Mouse (Mus musculus) frontal cortex, postnatal 14 days (tissue): ENCODE measurements around the gene Zfp346.

Experiments
- DNase-seq, 2 experiments: peaks; one replicate each; pipeline ENCODE4 v3.0.0; 2022; ENCODE audit warnings: low spot score in 2 of 2

Gene Zfp346

DNA sequence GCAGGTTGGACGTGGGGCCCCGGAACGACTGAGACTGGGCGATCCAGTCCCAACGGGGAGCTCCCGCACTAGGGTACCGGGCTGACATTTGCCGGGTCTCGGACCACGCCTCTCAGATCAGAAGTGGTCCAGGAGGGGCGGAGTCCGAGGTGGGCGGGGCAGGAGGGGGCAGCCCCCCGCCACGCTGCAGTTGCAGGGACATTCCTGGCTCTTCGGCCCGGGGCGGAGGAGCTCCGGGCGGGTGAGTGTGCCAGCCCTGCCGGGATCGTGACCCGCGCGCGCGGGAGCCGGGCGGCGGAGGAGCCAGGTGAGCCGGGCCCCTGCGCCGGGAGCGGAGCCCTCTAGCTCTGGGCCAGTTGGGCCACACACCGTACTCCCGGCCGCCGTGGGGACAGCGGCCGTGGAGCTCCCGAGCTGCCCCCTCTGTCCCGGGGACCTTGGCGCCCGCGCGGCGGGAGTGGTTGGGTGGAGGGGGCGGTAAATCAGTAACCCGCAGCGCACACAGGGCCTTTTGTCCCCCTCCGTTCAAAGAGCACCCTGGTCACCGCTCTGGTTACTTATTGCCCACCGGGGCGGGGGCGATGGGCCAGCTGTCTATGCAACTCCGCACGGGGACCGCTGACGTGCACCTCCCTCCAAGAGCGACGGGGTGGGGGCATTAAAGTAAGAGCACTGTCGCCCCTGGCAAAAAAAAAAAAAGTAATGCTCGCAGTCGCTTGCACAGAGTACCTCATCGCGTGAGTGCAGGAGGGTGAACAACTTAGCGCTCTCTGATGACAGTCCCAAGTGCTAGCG is 47.7 kb downstream of the Zfp346 start, which contains the start of gene Fgfr4:
TSS of gene Fgfr4 (plus strand) at position 20 of the 795 bp plus-strand sequence.
- no peak for DNase-seq

DNA sequence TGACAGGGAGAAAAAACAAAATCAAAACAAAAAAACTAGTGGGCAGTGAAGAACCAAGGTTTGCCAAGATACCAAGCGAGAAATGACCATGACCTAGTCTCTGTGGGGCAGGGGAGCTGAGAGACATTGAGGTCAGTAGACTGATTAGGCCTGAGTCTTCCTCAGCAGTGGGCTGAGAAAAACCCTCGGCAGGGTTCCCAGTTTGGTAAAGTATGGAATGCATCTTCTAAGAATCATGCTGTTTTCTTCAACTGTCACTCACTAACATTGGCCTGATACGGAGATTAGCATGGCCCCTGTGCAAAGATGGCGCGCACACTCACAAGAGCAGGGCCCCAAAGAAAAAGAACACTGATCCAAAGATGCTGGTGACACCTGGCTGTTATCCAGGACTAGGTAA is 48.8 kb downstream of the Zfp346 start:
- no peak for DNase-seq

DNA sequence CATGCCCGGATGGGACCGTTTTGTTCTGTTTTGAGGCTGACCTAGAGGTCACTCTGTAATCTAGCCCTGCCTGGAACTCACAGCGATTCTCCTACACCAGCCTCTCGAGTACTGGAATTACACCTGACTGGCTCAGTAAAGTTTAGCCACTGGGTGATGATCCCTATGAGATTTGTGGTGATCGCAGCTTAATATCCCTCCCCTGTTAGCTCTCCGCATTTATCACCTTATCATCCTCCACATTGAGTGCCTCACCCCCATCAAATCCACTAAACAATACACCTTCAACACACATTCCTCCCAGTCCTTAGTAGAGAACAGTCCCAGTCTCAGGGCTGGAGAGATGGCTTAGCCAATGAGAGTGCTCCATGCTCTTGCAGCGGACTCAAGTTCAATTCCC is 57.3 kb downstream of the Zfp346 start:
- DNase-seq = no peak

DNA sequence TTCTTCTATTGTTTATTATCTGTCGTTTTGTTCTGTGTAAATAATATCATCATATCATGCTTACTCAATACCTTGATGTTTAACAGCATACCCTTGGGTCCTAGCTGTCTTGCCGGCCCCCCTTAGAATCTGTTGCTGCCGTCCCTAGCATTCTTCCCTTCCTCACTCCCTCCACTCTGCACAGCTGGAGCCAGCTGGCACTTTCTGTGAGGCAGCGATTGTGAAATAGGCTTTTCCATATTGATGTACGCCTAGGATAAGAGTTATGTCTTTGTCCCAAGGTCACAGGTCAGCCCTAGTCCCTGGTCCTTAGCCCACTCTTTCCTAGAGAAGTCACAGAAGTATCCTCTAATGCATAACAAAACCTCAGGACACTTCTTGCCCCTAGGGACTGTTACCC is 58.4 kb downstream of the Zfp346 start:
- DNase-seq = no peak

DNA sequence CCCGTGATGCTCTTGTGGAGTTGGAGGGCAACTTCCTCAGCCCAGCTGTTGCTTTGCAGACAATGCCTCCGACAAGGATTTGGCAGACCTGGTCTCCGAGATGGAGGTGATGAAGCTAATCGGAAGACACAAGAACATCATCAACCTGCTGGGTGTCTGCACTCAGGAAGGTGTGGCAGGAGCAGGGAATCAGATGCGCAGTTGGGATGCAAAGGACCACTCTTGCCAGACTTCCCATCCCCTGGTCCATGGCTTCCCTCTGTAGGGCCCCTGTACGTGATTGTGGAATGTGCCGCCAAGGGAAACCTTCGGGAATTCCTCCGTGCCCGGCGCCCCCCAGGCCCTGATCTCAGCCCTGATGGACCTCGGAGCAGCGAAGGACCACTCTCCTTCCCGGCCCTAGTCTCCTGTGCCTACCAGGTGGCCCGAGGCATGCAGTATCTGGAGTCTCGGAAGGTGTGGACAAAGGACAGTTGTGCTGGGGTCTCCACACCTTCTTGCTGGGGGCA is 60.8 kb downstream of the Zfp346 start:
- no peak for DNase-seq

DNA sequence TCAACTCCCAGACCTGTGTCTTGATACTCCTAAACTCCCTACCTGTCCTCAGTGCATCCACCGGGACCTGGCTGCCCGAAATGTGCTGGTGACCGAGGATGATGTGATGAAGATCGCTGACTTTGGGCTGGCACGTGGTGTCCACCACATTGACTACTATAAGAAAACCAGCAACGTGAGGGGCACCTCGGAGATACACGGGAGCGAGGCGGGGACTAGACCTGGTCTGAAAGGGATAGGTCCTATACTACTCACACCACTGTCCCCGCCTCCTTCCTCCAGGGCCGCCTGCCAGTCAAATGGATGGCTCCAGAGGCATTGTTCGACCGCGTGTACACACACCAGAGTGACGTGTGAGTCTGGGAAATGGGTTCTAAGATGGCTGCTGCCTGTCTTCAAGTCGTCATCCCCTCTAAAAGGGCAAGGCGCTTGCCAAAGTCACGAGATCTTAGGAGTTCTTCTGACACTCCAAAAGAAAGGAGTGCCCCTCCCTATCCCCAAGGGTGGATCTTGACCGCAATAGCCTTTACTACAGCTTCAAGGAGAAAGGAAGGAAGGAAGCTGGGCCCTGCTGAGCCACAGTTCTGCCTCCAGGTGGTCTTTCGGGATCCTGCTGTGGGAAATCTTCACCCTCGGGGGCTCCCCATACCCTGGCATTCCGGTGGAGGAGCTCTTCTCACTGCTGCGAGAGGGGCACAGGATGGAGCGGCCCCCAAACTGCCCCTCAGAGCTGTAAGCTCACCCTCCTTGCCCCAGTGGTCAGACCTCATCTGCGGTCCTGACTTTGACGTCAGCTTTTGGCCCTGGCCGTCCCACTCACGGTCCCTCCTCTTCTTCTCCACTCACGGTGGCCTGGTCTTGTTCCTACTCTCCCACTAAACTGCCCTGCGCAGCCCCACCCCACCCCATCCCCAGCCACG is 62.0 kb downstream of the Zfp346 start:
- no peak for DNase-seq

DNA sequence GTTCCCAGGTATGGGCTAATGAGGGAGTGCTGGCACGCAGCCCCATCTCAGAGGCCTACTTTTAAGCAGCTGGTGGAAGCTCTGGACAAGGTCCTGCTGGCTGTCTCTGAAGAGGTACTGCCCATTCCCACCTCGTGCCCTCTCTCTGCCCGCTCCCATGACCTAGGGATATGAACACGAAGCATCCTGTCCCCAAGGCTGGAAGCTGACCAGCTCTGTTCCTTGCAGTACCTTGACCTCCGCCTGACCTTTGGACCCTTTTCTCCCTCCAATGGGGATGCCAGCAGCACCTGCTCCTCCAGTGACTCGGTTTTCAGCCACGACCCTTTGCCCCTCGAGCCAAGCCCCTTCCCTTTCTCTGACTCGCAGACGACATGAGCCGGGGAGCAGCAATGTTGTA is 62.7 kb downstream of the Zfp346 start:
- no peak for DNase-seq

DNA sequence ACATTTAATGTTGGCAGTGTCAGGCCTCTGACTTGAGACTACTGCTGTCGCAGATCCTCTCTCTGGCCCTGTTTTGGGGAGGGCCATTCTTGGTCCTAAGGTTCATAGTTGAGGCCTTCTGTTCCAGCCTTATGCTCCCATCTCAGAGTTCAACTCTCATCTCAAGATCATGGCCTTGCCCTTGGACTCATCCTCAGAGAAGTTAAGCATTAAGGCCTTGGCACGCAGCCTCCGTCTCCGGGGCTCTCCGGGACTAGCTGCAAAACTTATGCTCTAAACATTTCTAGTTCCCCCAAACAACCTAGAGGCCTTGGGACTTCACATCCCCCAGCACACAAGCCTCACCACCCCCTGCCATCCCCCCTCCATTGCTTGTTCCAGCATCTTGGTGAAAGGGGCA is 63.1 kb downstream of the Zfp346 start:
- DNase-seq = no peak

DNA sequence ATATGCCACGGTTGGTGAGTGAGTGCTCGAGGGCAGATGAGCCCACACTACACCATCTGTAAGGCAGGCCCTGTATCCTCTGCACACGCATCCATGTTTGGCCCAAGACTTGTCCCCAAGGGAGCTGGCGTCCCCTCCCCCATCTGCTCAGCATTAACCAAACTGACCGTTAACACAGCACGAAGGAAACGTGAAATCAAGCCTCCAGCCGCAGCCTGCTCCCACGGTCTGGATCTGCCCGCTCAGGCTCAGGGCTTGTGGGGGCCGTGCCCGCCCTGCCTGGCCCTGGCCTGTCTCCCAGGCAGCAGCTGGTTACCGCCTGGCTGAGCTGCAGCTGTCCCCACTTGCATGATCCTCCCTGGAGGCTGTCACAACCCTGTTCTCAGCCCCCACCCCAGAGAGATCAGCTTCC is 63.9 kb downstream of the Zfp346 start:
- DNase-seq = no peak

DNA sequence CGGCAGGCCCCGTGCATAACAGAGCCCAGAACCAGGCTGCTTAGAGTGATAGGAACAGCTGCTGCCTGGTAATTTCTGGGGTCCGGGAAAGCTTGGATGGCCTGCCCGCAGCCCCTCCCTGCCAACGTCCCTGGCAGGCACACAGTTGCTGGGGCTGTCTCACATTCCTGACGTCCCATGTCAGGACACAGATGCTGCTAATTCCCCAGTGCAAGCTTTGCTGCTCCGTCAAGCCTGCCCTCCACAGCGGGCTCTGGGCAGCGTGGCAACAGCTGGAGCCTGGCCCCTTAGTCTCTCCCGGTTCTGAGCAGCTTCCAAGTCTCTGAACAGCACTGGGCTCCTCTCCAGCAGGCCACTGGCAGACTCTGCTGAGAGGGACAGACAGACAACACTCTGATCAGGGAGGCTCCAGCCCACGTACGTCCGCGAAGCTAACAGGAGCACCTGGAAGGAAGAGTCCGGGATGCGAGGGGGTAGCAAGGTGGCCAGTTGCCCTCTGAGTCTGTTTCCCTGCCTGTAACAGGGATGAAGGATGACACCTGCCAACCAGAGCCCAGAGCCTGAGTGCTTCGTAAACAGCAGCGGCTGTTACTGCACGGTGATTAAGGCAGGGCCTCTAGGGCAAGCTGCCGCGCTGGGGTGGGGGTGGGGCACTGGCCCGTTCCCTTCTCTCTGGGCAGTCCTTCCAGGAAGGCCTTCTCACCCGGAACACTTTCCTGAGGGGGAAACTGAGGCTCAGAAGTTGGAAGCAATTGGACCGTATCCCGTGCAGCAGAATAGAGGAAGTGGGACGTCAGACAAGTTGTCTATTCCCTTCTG is 66.6 kb downstream of the Zfp346 start:
- peak; percentile 32 to 41 for DNase-seq

DNA sequence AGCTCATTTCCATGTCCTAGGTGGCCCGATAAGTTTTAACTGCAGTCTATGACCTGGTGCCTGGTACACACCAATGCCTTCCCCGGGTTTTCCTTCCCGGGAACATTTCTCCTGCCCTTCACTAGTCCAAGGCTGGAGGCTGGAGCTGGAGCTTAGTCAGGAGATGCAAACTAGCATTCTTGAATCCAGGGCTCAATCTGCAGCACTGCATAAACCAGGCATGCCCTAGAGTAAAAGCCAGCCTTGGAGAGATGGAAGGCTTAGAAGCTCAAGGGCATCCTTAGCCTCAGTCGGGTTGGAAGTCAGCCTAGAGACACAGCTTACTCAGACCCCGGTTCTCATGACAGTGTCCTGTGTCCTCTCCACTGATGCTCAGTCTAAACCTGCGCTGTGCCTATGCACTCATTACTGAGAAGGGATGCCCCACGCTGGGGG is 67.2 kb downstream of the Zfp346 start:
- DNase-seq = no peak

DNA sequence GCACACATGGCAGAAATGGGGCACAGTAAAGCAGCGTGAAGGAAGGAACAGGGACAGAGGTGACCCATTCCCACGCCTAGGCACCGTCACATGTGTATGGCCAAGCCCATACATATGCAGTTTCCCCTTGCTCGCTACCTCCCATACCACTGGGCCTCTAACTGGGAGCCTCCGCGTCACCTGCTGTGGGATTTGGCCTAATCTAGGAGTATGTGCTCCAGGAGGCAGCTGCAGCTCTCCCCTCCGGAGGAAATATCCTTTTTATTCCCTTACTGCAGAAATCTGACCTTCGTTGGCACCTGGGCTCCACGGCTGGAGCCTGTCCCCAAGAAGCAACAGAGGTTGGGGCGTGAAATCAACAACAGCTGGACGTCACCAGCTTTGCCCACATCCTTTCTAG is 69.2 kb downstream of the Zfp346 start:
- no peak for DNase-seq

DNA sequence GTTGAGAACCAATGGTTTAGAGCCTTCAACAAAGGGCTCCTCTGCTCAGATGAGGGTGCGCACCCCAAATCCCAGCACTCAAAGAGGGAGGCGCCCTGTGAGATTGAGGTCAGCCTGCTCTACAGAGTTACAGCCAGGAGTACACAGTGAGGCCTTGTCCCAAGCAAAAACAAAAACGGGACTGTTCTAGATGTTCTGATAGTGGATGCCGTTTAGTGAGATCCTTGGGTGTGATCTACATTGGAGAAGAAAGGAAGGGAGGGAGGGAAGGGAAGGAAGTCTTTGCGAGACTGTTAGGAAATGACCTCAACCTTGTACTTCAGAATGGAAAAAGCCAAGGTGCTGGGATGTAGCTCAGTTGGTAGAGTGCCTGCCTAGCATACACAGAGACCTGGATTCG is 71.2 kb downstream of the Zfp346 start:
- DNase-seq = no peak

DNA sequence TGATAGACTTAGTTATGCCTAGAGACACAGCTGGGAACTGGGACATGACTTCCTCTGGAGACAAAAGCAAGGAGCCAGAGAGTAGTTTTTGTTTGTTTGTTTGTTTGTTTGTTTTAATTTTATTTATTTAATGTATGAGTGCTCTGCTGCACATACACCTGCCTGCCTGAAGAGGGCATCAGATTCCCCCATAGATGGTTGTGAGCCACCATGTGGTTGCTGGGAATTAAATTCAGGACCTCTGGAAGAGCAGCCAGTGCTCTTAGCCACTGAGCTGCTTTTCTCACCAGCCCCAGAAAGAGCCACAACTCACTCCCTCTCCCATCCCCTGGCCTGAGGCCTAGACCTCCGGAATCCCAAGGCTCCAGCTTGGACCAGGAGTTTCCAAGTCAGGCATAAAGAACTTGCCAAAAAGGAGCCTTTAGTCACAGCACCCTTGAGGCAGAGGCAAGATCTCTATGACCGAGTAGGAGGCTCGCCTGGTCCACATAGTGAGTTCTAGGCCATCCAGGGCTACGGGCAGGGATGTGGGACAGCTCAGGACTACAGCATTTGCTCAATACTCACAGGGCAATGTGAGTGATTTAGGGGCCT is 72.9 kb downstream of the Zfp346 start:
- DNase-seq = no peak

DNA sequence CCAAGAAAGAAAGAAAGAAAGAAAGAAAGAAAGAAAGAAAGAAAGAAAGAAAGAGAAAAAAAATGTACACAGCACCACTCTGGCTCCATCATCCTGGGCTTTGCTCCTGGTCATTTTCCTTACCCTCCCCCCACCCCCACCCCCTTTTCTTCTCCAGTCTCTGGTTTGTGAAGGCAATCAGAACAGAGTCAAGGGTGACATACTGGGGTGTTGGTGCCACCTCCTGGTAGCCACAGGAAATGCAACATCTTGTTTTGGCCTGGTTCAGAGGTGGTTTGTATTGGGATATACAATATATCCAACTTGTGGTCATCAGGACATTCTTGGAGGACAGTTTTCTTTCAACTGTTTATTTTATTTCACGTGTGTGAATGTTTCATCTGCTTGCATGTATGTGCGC is 73.4 kb downstream of the Zfp346 start:
- peak in 1 of 2 experiments; percentile 72 for DNase-seq

DNA sequence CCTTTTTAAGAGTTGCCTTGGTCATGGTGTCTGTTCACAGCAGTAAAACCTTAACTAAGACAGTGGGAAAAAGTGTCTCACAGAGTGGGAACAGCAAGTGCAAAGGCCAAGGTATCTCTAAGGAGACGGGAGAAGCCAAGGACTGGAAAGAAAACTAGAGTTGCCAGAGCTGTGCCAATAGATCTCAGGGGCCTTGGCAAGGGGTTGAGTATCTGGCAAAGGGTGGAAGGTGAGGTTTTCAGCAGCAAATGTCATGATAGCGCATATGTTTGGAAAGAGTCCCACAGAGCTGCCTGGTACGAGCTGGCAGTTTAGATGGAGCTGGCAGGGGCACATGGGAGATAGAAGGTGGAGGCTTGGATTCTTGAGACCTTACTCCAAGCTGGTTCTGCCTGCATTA is 74.5 kb downstream of the Zfp346 start:
- DNase-seq = no peak

DNA sequence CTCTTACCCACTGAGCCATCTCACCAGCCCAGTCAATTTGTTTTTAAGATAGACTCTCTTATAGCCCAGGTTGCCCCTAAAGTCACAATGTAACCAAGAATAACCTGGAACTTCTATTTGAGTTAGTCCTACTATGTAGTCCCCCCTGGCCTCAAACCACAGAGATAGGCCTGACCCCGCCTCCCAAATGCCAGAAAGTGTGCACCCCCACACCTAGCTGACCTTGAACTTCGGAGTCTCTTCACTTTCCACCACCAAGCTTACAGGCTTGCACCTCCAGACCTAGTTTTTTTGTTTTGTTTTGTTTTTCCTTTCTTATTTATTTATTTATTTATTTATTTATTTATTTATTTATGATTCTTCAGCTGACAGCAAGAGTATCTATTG is 76.7 kb downstream of the Zfp346 start:
- DNase-seq = no peak

DNA sequence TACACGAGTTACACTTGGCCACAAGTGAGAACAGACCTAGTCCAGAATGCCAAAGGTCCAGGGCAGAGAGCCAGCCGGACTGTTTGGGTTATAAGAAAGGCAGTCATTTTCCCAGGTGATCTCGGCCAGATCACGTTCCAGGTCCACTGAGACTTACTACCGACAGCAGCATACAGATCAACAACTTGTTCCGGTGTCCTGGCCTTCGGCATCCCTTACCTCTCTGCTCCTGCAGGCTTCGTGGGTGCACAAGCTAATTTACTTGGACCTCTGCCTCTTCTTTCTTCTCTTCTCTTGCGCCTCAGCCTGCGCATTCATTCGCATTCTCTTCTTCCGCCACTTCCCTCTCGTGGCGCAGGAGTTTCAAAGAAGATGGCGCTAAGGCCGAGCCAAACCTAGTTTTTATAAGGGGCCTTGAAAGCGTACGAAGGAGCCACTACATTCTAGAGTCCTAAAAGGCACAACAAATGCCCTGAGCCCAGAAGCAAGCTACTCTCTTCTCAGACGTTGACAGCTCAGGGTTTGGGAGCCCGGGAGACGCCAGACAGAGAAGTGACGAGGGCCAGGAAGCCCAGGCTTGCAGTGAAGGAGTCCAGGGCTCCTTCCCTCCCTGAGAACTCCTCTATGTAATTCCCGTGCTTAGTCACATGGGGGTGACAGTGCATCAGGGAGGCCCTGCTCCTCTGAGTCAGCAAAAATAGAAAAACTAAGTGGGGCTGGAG is 77.2 kb downstream of the Zfp346 start:
- DNase-seq = peak; percentile 49 to 54

DNA sequence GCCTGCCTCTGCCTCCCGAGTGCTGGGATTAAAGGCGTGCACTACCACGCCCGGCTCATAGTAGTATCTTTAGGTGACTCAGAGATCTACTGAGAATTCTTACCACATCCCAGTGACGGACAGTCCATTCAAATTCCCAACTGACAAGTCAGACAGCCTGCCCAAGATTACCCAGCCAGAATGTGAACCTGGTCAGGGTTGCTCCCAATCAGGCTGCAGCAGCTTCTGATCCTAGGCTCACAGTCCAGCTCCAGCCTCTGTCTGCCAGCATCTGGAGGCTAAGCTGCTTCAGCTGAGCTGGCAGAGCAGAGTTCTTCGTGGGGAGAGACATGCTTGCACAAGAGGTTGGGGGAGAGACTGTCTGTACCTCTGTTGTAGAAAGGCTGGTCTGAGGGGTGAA is 78.3 kb downstream of the Zfp346 start:
- no peak for DNase-seq
